Mouse (Mus musculus): ENCODE results near the gene Gpr55. TPM values are rescaled to one million over a fixed set of nuclear protein-coding genes. Genes with fewer than 3 reads are reported as not detected.

The Gpr55 gene
- polyA plus RNA-seq, 1 experiment from 2014 or later: 0.13 TPM

DNA sequence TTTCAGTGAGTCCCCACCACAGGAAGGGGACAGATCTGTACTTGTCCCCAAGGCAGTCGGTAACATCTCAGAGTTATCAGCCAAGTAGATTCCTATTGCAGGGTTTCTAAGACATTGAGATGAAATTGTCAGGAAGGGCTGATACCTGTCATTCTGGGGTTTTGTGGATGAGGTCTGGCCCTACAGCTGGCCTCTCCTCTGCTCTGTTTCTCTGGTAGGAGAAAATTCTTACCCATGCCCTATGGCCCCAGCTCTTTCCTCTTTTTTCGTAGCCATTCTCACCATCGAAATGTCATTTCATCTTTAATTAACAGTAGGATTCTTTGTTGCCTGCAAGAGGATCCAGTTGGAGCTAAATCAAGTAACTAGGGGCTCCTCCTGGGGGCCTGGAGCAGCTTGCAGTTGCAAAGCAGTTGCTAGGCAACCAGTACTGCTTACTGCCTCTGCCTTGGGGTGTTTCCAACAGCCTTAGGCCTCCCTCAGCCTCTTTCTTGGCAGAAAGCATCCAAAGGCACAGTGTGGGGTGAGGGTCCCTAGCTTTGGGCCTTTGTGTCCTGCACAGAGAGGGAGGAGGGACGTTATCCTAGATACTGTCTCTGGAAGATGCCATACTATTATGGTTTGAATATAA is 32.6 kb downstream of the Gpr55 start, which contains the start of gene 4933407L21Rik:
4933407L21Rik (plus strand) TSS at position 427 of the 631 bp plus-strand sequence.
- peak; percentile 79 for DNase-seq (ENCODE audit: low spot score)
- H3K4me3 ChIP-seq (replicated peaks; ENCODE audit: low read length): no peak within 1 kb of the TSS
- H3K9ac ChIP-seq: no peak within 1 kb of the TSS
- no peaks in the 10 kb centered on the region for H3K9me3 ChIP-seq (ENCODE audit: control insufficient read depth, low read length)
- WGBS: 16% methylated on average over 4 of the region's 4 CpGs
- peak within 1 kb of the TSS; percentile 90 for H3K27ac ChIP-seq
- H3K27me3 ChIP-seq (ENCODE audit: control insufficient read depth, insufficient read depth, low read length): no peaks in the 10 kb centered on the region
- H3K4me2 ChIP-seq (replicated peaks): 0 out of 2 replicates have a peak within 1 kb of the TSS, but pooled peaks have one; percentile 24
- peak; percentile 92 for ATAC-seq (ENCODE audit: low FRiP score)
- peaks cover 32% of the 10 kb centered on the region for H3K4me1 ChIP-seq (replicated peaks; ENCODE audit: control insufficient read depth, insufficient read depth, low read length)
- no peaks in the 10 kb centered on the region for H3K36me3 ChIP-seq (replicated peaks; ENCODE audit: control insufficient read depth, insufficient read depth)

DNA sequence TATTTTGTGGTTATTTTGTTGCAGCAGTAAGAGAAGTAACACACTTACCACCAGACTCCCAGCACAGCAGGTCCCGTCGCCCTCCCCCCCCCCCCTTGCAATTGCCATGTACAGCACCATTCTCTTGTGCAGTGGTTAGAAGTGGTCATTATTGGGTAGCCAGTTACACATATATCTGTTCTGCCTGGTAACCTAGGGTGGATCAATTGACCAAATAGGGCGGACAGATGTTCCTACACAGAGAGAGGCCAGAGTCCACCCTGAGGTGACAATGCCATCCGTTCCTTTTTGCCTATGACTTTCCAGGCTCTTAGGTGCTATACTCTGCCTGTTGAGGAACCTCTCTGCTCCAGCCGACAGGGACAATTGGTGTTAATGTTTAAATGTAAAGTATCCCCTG is 35.6 kb downstream of the Gpr55 start:
- WGBS: 86% methylated on average over 5 of the region's 5 CpGs
- DNase-seq (ENCODE audit: low spot score) (no peak), ATAC-seq (ENCODE audit: low FRiP score) (no peak)
- Histone ChIP-seq H3K9ac (no peak overlapping the region), H3K4me3 (replicated peaks; ENCODE audit: low read length) (no peak overlapping the region), H3K9me3 (ENCODE audit: control insufficient read depth, low read length) (no peaks in the 10 kb centered on the region), H3K27me3 (ENCODE audit: control insufficient read depth, insufficient read depth, low read length) (no peaks in the 10 kb centered on the region), H3K36me3 (replicated peaks; ENCODE audit: control insufficient read depth, insufficient read depth) (no peaks in the 10 kb centered on the region), H3K4me2 (replicated peaks) (no peak overlapping the region), H3K27ac (no peak overlapping the region), H3K4me1 (replicated peaks; ENCODE audit: control insufficient read depth, insufficient read depth, low read length) (peaks cover 29% of the 10 kb centered on the region)

DNA sequence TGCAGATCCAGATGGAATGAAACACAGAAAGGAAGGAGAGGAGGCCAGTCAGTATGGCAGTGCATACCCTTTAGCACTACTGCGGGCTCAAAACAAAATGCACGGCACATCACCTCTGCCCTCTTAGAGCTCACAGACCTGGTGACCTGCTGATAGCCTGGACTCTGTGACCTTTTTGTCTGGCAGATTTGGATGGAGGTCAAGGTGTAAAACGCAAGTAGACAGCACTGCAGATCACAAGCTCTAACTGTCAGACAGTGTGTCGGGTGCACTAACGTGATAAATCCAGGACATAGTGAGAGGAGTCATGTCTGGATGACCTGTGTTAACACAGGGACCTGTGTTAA is 38.0 kb downstream of the Gpr55 start:
- Histone ChIP-seq H3K4me3 (replicated peaks; ENCODE audit: low read length) (no peak overlapping the region), H3K27me3 (ENCODE audit: control insufficient read depth, insufficient read depth, low read length) (no peaks in the 10 kb centered on the region), H3K4me2 (replicated peaks) (no peak overlapping the region), H3K9ac (no peak overlapping the region), H3K27ac (peak overlapping the region; percentile 60), H3K4me1 (replicated peaks; ENCODE audit: control insufficient read depth, insufficient read depth, low read length) (peaks cover 14% of the 10 kb centered on the region), H3K9me3 (ENCODE audit: control insufficient read depth, low read length) (no peaks in the 10 kb centered on the region), H3K36me3 (replicated peaks; ENCODE audit: control insufficient read depth, insufficient read depth) (no peaks in the 10 kb centered on the region)
- DNase-seq (ENCODE audit: low spot score): no peak
- no peak for ATAC-seq (ENCODE audit: low FRiP score)
- 74% methylated on average over 5 of the region's 5 CpGs for WGBS

DNA sequence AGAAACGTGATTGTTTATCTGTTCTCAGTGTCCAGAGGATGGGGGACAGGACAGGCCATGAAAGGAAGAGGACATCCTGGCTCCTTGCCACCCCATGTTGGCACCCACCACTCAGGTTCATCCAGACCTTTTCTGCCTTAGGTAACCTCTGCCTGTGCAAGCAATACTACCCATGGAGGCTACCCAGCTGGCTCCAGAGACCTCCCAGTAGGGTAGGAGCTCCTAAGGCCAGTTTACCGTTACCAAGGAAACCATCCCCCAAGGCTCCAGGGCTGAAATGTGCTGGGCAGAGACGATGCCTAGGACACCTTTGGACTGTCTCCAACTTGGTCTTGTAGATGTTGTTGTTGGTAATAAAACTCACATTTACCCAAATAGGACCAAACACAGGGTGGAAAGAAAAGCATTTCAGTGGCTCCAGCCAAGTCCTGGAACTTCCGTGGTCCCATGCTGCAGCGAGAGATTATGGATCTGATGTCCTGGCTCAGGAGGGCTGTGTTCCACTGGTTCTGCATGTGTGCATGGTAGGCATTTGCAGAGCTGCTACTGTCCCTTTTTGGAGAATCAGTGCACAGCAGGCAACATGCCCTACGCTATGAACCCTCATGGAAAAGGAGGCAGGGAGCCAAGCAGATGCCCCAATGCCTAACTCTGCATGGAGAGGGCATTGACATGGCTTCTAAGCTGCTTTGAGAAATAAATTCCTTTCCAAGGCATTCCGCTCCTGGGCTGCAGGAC is 38.5 kb downstream of the Gpr55 start:
- Histone ChIP-seq H3K9me3 (ENCODE audit: control insufficient read depth, low read length) (no peaks in the 10 kb centered on the region), H3K36me3 (replicated peaks; ENCODE audit: control insufficient read depth, insufficient read depth) (no peaks in the 10 kb centered on the region), H3K4me3 (replicated peaks; ENCODE audit: low read length) (no peak overlapping the region), H3K9ac (no peak overlapping the region), H3K27me3 (ENCODE audit: control insufficient read depth, insufficient read depth, low read length) (no peaks in the 10 kb centered on the region), H3K4me1 (replicated peaks; ENCODE audit: control insufficient read depth, insufficient read depth, low read length) (peaks cover 15% of the 10 kb centered on the region), H3K27ac (peak overlapping the region; percentile 60), H3K4me2 (replicated peaks) (no peak overlapping the region)
- 55% methylated on average over 7 of the region's 7 CpGs for WGBS
- DNase-seq (ENCODE audit: low spot score) (no peak), ATAC-seq (ENCODE audit: low FRiP score) (peak; percentile 61; the same call in 1 of the 2 replicates)

- Histone ChIP-seq H3K9ac (no peak overlapping the region), H3K4me2 (replicated peaks) (no peak overlapping the region), H3K4me1 (replicated peaks; ENCODE audit: control insufficient read depth, insufficient read depth, low read length) (peaks cover 20% of the 10 kb centered on the region), H3K9me3 (ENCODE audit: control insufficient read depth, low read length) (no peaks in the 10 kb centered on the region), H3K27ac (peak overlapping the region; percentile 60; the same call in 1 of the 2 replicates), H3K4me3 (replicated peaks; ENCODE audit: low read length) (no peak overlapping the region), H3K36me3 (replicated peaks; ENCODE audit: control insufficient read depth, insufficient read depth) (no peaks in the 10 kb centered on the region), H3K27me3 (ENCODE audit: control insufficient read depth, insufficient read depth, low read length) (no peaks in the 10 kb centered on the region)
- no peak for DNase-seq (ENCODE audit: low spot score)
- ATAC-seq (ENCODE audit: low FRiP score): no peak; the same call in 1 of the 2 replicates
- 68% methylated on average over 7 of the region's 7 CpGs for WGBS
These were observed 39.1 kb downstream of the Gpr55 start for GRCm38 (mm10) chr1:85921725-85922124.

DNA sequence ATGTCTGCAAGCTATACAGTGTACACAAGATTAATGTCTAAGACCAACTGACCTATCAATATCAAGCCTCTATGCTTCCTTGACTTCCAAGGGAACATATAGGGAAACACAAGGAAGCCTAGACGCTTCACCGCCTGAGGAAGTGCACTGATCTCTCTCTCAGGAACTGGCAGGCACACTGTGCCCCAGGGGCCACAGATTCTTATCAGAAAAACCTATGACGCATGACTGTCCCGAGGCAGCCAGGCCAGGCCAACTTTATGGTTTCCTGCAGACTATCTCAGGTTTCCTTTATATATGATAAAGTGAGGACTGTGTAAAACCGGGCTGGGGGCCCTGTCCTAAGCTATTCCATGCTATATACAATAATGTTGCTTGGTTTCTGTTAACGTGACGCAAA is 41.2 kb downstream of the Gpr55 start:
- 82% methylated on average over 7 of the region's 7 CpGs for WGBS
- H3K36me3 ChIP-seq (replicated peaks; ENCODE audit: control insufficient read depth, insufficient read depth): no peaks in the 10 kb centered on the region
- H3K4me2 ChIP-seq (replicated peaks): no peak overlapping the region
- no peaks in the 10 kb centered on the region for H3K27me3 ChIP-seq (ENCODE audit: control insufficient read depth, insufficient read depth, low read length)
- DNase-seq (ENCODE audit: low spot score): no peak
- peaks cover 26% of the 10 kb centered on the region for H3K4me1 ChIP-seq (replicated peaks; ENCODE audit: control insufficient read depth, insufficient read depth, low read length)
- no peak overlapping the region for H3K9ac ChIP-seq
- ATAC-seq (ENCODE audit: low FRiP score): no peak
- H3K27ac ChIP-seq: no peak overlapping the region
- H3K4me3 ChIP-seq (replicated peaks; ENCODE audit: low read length): no peak overlapping the region
- no peaks in the 10 kb centered on the region for H3K9me3 ChIP-seq (ENCODE audit: control insufficient read depth, low read length)

- no peaks in the 10 kb centered on the region for H3K36me3 ChIP-seq (replicated peaks; ENCODE audit: control insufficient read depth, insufficient read depth)
- peak overlapping the region; percentile 42; the same call in 1 of the 2 replicates for H3K9ac ChIP-seq
- ATAC-seq (ENCODE audit: low FRiP score): peak; percentile 89
- no peak overlapping the region for H3K4me3 ChIP-seq (replicated peaks; ENCODE audit: low read length)
- peaks cover 17% of the 10 kb centered on the region for H3K4me1 ChIP-seq (replicated peaks; ENCODE audit: control insufficient read depth, insufficient read depth, low read length)
- H3K9me3 ChIP-seq (ENCODE audit: control insufficient read depth, low read length): no peaks in the 10 kb centered on the region
- peak overlapping the region; percentile 25 for H3K4me2 ChIP-seq (replicated peaks)
- WGBS: 6% methylated on average over 4 of the region's 4 CpGs
- no peaks in the 10 kb centered on the region for H3K27me3 ChIP-seq (ENCODE audit: control insufficient read depth, insufficient read depth, low read length)
- peak overlapping the region; percentile 94 for H3K27ac ChIP-seq
- DNase-seq (ENCODE audit: low spot score): peak; percentile 82
These were observed 43.9 kb downstream of the Gpr55 start for GRCm38 (mm10) chr1:85916830-85917450.

GRCm38 (mm10) chr1:85915890-85916289 is 44.9 kb downstream of the Gpr55 start:
- Histone ChIP-seq H3K9me3 (ENCODE audit: control insufficient read depth, low read length) (no peaks in the 10 kb centered on the region), H3K27ac (peak overlapping the region; percentile 94), H3K9ac (no peak overlapping the region), H3K27me3 (ENCODE audit: control insufficient read depth, insufficient read depth, low read length) (no peaks in the 10 kb centered on the region), H3K36me3 (replicated peaks; ENCODE audit: control insufficient read depth, insufficient read depth) (no peaks in the 10 kb centered on the region), H3K4me1 (replicated peaks; ENCODE audit: control insufficient read depth, insufficient read depth, low read length) (peaks cover 17% of the 10 kb centered on the region), H3K4me3 (replicated peaks; ENCODE audit: low read length) (no peak overlapping the region), H3K4me2 (replicated peaks) (no peak overlapping the region)
- ATAC-seq (ENCODE audit: low FRiP score): no peak
- no peak for DNase-seq (ENCODE audit: low spot score)

DNA sequence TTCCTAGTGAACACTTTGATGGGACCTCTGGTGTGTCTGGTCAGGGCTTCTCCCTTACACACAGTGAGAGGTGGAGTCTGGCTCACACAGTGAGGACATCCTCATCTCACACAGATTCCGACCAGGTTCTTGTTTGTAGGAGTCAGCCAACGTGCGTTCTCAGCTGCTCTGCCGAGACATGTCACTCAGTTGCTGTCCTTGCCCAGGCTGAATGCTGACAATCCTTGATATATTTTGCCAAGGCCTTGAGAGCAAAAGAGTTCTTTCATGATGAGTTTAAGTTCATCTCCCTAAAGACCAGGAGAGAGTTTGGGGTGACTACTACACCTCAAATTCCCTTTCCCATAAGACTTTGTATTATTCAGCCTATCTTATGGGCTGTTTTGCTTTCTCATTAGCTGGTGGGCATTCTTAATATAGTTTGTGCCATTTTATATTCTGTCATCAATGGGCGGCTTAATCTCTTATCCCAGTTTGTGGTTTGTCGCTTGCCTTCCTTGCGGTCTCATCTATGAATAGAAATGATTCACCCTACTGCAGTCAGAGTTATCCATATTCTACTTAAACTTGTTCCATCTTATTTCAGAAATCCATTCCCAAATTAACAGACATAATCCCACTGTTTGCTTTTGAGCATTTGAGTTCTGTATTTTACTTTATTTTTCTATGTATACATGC is 47.6 kb downstream of the Gpr55 start:
- H3K27ac ChIP-seq: no peak overlapping the region
- H3K9me3 ChIP-seq (ENCODE audit: control insufficient read depth, low read length): no peaks in the 10 kb centered on the region
- DNase-seq (ENCODE audit: low spot score) (no peak), ATAC-seq (ENCODE audit: low FRiP score) (no peak)
- no peak overlapping the region for H3K9ac ChIP-seq
- H3K4me2 ChIP-seq (replicated peaks): no peak overlapping the region
- H3K4me3 ChIP-seq (replicated peaks; ENCODE audit: low read length): no peak overlapping the region
- no peaks in the 10 kb centered on the region for H3K27me3 ChIP-seq (ENCODE audit: control insufficient read depth, insufficient read depth, low read length)
- H3K4me1 ChIP-seq (replicated peaks; ENCODE audit: control insufficient read depth, insufficient read depth, low read length): peaks cover 17% of the 10 kb centered on the region
- peaks cover 5% of the 10 kb centered on the region for H3K36me3 ChIP-seq (replicated peaks; ENCODE audit: control insufficient read depth, insufficient read depth)
- WGBS: 95% methylated on average over 7 of the region's 7 CpGs
